Mouse (Mus musculus): Measurements from ENCODE around the gene Col15a1. TPM values are rescaled to one million over a fixed set of nuclear protein-coding genes. Genes with fewer than 3 reads are reported as not detected.

The Col15a1 gene
- polyA plus RNA-seq, 1 experiment from 2014 or later = 0.09 TPM

DNA sequence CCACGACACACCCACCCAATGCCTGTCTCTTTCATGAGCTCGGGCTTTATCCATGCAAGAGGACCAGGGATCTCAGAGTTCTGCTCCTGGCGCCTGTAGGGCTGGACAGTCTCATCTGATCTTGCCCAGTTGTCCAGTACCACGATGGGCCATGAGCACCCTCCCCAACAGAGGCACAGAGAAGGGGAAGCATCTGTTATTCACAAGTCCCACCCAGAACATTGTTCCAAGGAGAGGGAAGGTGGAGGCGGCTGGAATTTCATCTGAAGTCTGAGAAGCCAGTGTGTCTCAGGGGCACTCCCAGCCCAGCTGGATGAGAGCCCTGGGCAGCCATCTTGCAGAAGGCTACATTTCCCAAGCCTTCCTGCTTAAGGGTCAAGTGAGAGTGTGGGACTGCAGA, 21.0 kb downstream of the Col15a1 start:
- H3K27me3 ChIP-seq = no peaks in the 10 kb centered on the region
- ATAC-seq = no peak
- in situ Hi-C loops (cut with MboI; ENCODE audit: low pct_unique_long_range_greater_than_20kb) = loop anchor here (5.0 kb wide), 1 partner anchor 77 kb away; no protein-coding TSS in a partner anchor
- POLR2A ChIA-PET = no interaction called here
- TF ChIP-seq CTCF (IDR thresholded peaks at IDR 0.05) = no peak
- CTCF ChIA-PET = no interaction called here
- no peak for DNase-seq (ENCODE audit: low read depth, low spot score)

DNA sequence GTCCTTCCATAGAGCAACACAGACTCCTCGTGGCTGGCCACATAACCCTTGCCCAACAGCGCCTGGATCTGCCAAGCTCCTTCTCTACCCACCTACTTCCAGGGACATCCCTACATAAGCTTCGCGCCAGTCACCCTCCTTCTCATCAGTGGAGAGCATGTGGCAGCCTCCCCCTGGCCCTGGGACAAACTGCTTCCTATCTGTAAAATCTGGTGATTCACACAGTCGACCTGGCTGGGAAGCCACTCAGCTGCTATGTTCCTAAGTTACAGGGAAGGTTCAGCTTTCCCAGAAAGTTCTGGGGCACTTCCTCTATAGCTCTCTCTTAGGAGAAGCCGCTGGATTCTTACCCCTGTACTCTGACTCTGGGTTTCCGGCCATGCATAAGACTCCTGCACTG, 22.5 kb downstream of the Col15a1 start:
- ChIA-PET CTCF (interaction anchor here (1.0 to 1.5 kb wide), 2 partner anchors 16 to 107 kb away, joined by 3 to 4 read pairs; no protein-coding TSS in a partner anchor), POLR2A (interaction anchor here (1.0 kb wide), 1 partner anchor 123 kb away, joined by 3 read pairs; no protein-coding TSS in a partner anchor)
- no peaks in the 10 kb centered on the region for H3K27me3 ChIP-seq
- DNase-seq (ENCODE audit: low read depth, low spot score) (no peak), ATAC-seq (no peak)
- TF ChIP-seq CTCF (IDR thresholded peaks at IDR 0.05) = no peak
- in situ Hi-C loops (cut with MboI; ENCODE audit: low pct_unique_long_range_greater_than_20kb) = no loop called here

DNA sequence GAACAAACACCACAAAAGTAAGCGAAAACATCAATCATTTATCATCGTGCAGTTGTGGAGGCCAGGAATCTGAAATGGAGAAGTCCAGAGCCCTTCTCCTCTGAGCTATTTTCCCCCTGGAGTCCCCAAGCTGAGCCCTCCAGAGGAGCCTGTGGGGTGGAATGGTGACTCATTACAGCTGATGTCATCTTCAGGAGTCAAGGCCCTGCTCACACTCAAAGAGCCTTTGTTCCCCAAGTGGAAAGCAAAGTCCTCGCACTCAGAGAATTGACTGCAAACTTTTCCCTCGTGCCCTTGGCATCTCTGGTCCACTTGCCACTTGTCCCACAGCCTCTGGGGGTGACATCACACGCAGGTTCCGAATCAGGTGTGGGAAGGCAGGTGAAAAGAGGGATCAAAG, 23.4 kb downstream of the Col15a1 start:
- CTCF ChIA-PET = interaction anchor here (1.4 to 1.5 kb wide), 2 partner anchors 8 to 16 kb away, joined by 3 to 4 read pairs; no protein-coding TSS in a partner anchor
- TF ChIP-seq CTCF (IDR thresholded peaks at IDR 0.05) = no peak
- H3K27me3 ChIP-seq = no peaks in the 10 kb centered on the region
- POLR2A ChIA-PET = no interaction called here
- ATAC-seq = peak; percentile 45
- peak; percentile 50 for DNase-seq (ENCODE audit: low read depth, low spot score)
- in situ Hi-C loops (cut with MboI; ENCODE audit: low pct_unique_long_range_greater_than_20kb) = no loop called here

DNA sequence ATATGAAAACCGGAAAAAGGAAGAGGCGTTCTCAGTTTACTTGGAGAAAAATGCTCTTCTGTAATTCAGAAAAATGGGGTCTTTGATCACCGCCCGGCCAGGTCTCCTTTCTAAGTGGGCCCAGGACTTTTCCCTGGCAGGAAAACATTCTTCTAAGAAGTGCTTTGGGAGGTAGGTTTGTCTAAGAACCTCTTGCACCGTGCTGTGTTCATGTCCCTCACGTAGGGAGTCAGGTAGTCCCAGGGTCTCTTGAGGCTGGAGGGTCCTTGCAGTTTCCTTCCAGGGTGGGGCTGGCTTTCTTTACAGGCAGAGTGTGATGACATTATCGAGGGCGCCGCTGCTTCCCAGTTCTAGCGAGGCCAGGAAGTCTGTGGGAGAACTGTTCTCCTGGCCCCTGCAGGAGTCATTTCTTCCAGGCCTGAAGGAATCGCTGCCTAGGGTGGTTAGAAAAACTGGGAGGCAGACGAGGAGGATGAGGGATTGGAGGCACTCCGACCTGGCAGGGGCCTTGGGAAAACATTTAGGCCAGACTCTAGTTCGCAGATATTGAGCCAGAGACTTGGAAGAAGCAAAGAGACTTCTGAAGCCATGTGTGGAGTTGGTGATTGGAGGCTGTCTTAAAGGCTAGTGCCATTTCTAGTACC, 25.4 kb downstream of the Col15a1 start:
- no peak for ATAC-seq
- in situ Hi-C loops (cut with MboI; ENCODE audit: low pct_unique_long_range_greater_than_20kb) = no loop called here

DNA sequence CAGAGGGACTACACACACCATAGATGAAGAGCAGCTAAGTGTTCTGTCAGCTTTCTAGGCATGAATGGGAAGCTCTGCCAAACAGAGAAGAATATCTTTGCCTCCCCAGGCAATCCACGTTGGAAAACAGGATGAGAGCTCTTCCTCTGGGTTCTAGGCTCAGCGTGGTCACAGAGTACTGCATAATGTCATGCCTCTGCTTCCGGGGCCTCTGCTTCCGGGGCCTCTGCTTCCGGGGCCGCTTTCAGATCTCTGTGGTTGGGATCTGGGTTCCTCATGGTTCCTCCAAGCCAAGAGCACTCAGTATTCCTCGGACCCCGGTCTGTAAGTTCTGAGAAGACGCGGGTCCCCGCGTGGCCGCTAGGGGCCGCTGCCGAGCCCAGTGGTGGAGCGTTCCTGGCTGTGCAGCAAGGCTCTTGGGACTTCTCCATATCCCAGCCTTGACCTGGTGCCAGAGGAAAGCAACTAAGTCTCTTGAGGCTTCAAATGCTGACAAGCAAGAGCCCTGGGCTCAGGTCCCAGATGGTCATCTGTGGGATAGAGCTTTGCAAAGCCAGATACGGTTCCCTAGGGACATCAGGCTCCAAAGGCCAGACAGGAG, 26.8 kb downstream of the Col15a1 start:
- DNase-seq (ENCODE audit: low read depth, low spot score) (no peak), ATAC-seq (peak; percentile 58)
- ChIA-PET POLR2A (no interaction called here), CTCF (interaction anchor here (0.9 to 1.4 kb wide), 4 partner anchors 10 to 117 kb away, joined by 3 to 5 read pairs (median 4); no protein-coding TSS in a partner anchor)
- H3K27me3 ChIP-seq = no peaks in the 10 kb centered on the region
- in situ Hi-C loops (cut with MboI; ENCODE audit: low pct_unique_long_range_greater_than_20kb) = loop anchor here (5.0 kb wide), 1 partner anchor 112 kb away; no protein-coding TSS in a partner anchor
- peak; percentile 97 for TF ChIP-seq CTCF (IDR thresholded peaks at IDR 0.05)

More for the DNA sequence above, 25.4 kb downstream of the Col15a1 start:
- CTCF ChIA-PET = interaction anchor here (0.9 to 1.2 kb wide), 2 partner anchors 13 to 14 kb away, joined by 3 to 4 read pairs; no protein-coding TSS in a partner anchor
- POLR2A ChIA-PET = no interaction called here
- DNase-seq (ENCODE audit: low read depth, low spot score) = no peak
- no peaks in the 10 kb centered on the region for H3K27me3 ChIP-seq
- TF ChIP-seq CTCF (IDR thresholded peaks at IDR 0.05) = no peak

DNA sequence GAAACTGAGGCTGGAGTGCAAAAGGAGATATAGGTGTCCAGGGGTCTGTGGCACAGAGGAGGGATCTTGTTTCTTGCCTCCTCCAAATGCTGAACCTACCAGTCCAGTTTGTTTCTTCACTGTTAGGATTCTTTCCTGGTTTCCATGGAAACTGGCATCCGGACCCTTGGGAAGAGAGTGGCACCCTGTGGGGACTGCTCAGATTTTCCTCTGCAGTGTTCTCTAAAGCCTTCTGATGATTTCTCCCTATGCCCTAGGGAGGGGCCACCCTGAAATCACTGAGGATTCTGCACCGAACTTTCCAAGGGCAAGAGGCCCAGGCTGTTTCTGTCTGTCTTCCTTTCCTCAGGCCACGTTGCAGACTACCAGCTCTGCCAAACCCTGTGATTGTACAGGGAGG, 27.4 kb downstream of the Col15a1 start:
- no peaks in the 10 kb centered on the region for H3K27me3 ChIP-seq
- ATAC-seq (no peak), DNase-seq (ENCODE audit: low read depth, low spot score) (no peak)
- TF ChIP-seq CTCF (IDR thresholded peaks at IDR 0.05) = no peak
- ChIA-PET CTCF (interaction anchor here (1.4 kb wide), 1 partner anchor 10 kb away, joined by 5 read pairs; no protein-coding TSS in a partner anchor), POLR2A (no interaction called here)
- in situ Hi-C loops (cut with MboI; ENCODE audit: low pct_unique_long_range_greater_than_20kb) = loop anchor here (5.0 kb wide), 1 partner anchor 113 kb away; no protein-coding TSS in a partner anchor

DNA sequence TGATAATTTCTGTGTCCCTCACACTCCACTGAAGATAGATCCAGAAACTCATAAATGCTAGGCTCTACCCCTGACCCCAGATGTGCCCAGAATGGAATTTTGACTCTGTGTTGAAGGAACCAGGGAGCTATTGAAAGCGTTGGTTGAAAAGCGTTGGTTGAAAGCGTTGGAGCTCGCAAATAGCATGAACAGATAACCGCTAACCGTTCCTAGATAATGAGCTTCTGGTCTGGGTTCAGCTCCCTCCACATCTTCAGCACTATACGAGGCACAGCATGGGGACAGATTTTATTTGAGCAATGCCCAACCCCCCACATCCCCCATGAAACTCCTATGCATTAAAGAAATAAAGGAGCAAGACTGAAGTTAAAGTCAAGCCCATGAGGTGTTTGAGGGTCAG, 28.1 kb downstream of the Col15a1 start:
- TF ChIP-seq CTCF (IDR thresholded peaks at IDR 0.05) = no peak
- no peak for DNase-seq (ENCODE audit: low read depth, low spot score)
- H3K27me3 ChIP-seq = no peaks in the 10 kb centered on the region
- POLR2A ChIA-PET = no interaction called here
- CTCF ChIA-PET = interaction anchor here (1.1 kb wide), 1 partner anchor 9 kb away, joined by 4 read pairs; no protein-coding TSS in a partner anchor
- in situ Hi-C loops (cut with MboI; ENCODE audit: low pct_unique_long_range_greater_than_20kb) = loop anchor here (5.0 kb wide), 1 partner anchor 114 kb away; no protein-coding TSS in a partner anchor
- no peak for ATAC-seq

DNA sequence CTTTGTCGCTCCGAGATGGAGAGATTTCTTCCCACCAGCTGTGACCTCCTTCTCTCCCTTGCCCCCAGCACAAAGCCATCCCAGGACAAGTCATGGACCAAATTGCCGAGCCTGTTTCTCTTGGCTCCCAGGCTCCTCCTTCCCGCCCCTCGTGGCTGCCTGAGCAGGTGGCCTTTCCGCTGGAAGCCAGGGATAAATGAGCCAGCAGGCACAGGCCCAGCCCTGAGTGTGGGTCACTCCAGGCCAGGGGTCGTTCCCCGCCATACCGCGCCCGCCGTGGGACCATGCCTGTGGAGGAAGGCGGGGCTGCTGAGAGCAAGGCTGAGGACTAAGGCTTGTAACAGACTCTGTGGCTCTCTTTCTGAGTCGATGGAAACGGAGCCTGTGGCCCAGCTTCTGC, 29.3 kb downstream of the Col15a1 start:
- ChIA-PET POLR2A (no interaction called here), CTCF (no interaction called here)
- ATAC-seq (no peak), DNase-seq (ENCODE audit: low read depth, low spot score) (no peak)
- no peaks in the 10 kb centered on the region for H3K27me3 ChIP-seq
- TF ChIP-seq CTCF (IDR thresholded peaks at IDR 0.05) = no peak
- in situ Hi-C loops (cut with MboI; ENCODE audit: low pct_unique_long_range_greater_than_20kb) = loop anchor here (5.0 kb wide), 1 partner anchor 115 kb away; no protein-coding TSS in a partner anchor

DNA sequence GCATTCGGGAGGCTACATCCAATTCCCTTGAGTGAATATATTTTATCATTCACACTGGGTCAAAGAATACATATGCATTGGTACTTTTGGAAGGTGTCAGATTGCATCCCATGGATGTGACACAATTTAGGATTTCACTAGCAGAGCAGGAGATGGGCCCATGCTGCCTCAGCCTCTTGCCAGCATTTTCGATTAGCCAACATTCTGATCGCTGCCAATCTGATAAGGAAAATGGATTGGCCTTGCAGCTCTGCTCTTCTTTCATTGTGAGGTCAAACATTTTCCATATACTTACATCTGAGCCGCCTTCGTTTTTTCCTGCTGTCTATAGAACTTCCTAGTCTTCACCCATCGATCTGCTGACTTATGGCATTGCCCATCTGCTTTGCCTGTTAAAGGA, 31.2 kb downstream of the Col15a1 start:
- no peak for DNase-seq (ENCODE audit: low read depth, low spot score)

DNA sequence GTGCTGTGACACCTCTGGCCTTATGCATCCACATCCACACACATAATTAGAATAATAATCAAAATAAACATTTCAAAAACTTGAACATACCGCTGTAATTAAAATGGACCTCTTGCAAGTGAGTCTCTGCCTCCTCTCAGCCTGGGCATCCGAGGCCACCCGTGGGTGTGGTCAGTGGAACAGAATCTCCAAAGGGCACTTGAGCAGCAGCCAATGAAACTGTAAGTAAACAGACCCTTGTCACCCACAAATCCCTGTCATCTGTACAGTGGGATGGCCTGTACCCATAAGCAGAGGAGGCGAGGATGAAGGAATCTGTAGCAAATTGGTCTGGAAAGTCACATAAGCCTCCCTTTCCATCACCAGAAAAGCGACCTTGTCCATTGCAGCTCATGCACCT, 32.9 kb downstream of the Col15a1 start:
- no peak for TF ChIP-seq CTCF (IDR thresholded peaks at IDR 0.05)
- ChIA-PET POLR2A (interaction anchor here (0.8 kb wide), 1 partner anchor 466 kb away, joined by 3 read pairs; no protein-coding TSS in a partner anchor), CTCF (no interaction called here)
- ATAC-seq (no peak), DNase-seq (ENCODE audit: low read depth, low spot score) (no peak)
- in situ Hi-C loops (cut with MboI; ENCODE audit: low pct_unique_long_range_greater_than_20kb) = no loop called here
- H3K27me3 ChIP-seq = no peaks in the 10 kb centered on the region

More for the DNA sequence above, 31.2 kb downstream of the Col15a1 start:
- CTCF ChIA-PET = no interaction called here
- POLR2A ChIA-PET = no interaction called here
- H3K27me3 ChIP-seq = no peaks in the 10 kb centered on the region
- ATAC-seq = no peak
- TF ChIP-seq CTCF (IDR thresholded peaks at IDR 0.05) = no peak
- in situ Hi-C loops (cut with MboI; ENCODE audit: low pct_unique_long_range_greater_than_20kb) = loop anchor here (5.0 kb wide), 1 partner anchor 117 kb away; no protein-coding TSS in a partner anchor

DNA sequence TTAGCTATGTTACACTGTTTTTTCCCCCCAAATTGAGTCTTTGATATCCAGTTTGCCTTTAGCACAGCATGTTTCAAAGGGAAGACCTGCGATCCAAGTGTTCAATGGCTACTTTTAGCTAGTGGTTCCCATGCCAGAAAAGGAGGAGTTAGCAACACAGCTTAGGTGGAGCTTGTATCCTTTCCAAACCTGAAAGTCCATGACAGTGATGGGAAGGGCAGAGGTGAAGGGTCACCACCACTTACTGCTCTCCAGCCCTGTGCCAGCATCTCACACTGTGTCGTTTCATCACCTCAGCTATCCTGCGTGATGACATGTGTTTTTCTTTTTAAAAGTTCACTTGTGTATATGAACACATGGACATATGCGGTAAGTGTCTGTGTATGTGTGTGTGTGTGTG, 34.2 kb downstream of the Col15a1 start:
- no peak for TF ChIP-seq CTCF (IDR thresholded peaks at IDR 0.05)
- ChIA-PET CTCF (interaction anchor here (0.7 to 1.2 kb wide), 2 partner anchors 110 kb away, joined by 3 read pairs; no protein-coding TSS in a partner anchor), POLR2A (no interaction called here)
- no peak for ATAC-seq
- H3K27me3 ChIP-seq = no peaks in the 10 kb centered on the region
- no peak for DNase-seq (ENCODE audit: low read depth, low spot score)
- in situ Hi-C loops (cut with MboI; ENCODE audit: low pct_unique_long_range_greater_than_20kb) = no loop called here

All from Patski (cell line).